Mouse (Mus musculus) testis, adult 10 weeks (tissue): ENCODE measurements around the gene Gm21820. TPM values are rescaled to one million over a fixed set of nuclear protein-coding genes. Genes with fewer than 3 reads are reported as not detected.

Experiments
- polyA plus RNA-seq: library from polyadenylated mRNA; stranded (reverse); fragments of 350-450 nt; fragmentation: Illumina TruSeq; extraction: RNeasy Lipid Tissue Mini Kit (QIAGEN cat#74804); gene quantifications from one replicate; pipeline ENCODE4 v1.2.3, GENCODE M21; 2014; ENCODE audit warnings: low read depth, low replicate concordance

Gm21820 gene
- not detected for polyA plus RNA-seq

GRCm38 (mm10) chrY:5249341-5249740 lies at the start of gene Gm21820:
Gene Gm21820 (minus strand): TSS chrY:5249441.

Other genes with a start within 250 kb of the Gm21820 start
- gene Gm20918, start 205.5 kb downstream of the Gm21820 start, polyA plus RNA-seq, result 2.0 TPM